Mouse (Mus musculus) heart, embryonic 10.5 days (tissue): ENCODE measurements around the gene Hist1h4b. TPM values are rescaled to one million over a fixed set of nuclear protein-coding genes. Genes with fewer than 3 reads are reported as not detected.
"Not testable (repeated sequence)": the region's sequence is repeated elsewhere in the genome, so short reads cannot be mapped to it uniquely, and the experiment has no call there.

Experiments
- DNase-seq: peaks from one replicate; pipeline ENCODE4 v3.0.0-alpha.2; 2017; ENCODE audit warnings: low spot score
- H3K27ac ChIP-seq: fragments of 300-500 bp; sonication (generic); 2 replicates; pipeline ENCODE4 v1.5.1; 2016; ENCODE audit warnings: mild to moderate bottlenecking
- H3K27me3 ChIP-seq: fragments of 300-500 bp; sonication (generic); 2 replicates; pipeline ENCODE4 v1.6.1; 2016; ENCODE audit warnings: mild to moderate bottlenecking; ENCODE audit not compliant: poor library complexity, insufficient read depth, severe bottlenecking
- H3K36me3 ChIP-seq: fragments of 300-500 bp; sonication (generic); 2 replicates; pipeline ENCODE4 v1.6.1; 2016; ENCODE audit warnings: mild to moderate bottlenecking, moderate library complexity
- H3K4me1 ChIP-seq: fragments of 300-500 bp; sonication (generic); 2 replicates; pipeline ENCODE4 v1.6.1; 2016; ENCODE audit warnings: mild to moderate bottlenecking
- H3K4me3 ChIP-seq: fragments of 300-500 bp; sonication (generic); 2 replicates; pipeline ENCODE4 v1.5.1; 2016; ENCODE audit warnings: mild to moderate bottlenecking, moderate library complexity
- H3K9me3 ChIP-seq: fragments of 300-500 bp; sonication (generic); 2 replicates; pipeline ENCODE4 v1.6.1; 2016; ENCODE audit warnings: mild to moderate bottlenecking, moderate library complexity
- WGBS: fragments of 180-500 bp; shearing (Covaris S2); methylation state at CpG from one replicate; pipeline ENCODE4 v1.1.7; 2016; 5-methylcytosine and 5-hydroxymethylcytosine counted together
- polyA plus RNA-seq: library from polyadenylated mRNA; unstranded; fragments of >200 nt; fragmentation: Nextera tagmentation; extraction: Ambion mirVana; gene quantifications from 2 replicates; pipeline ENCODE4 v1.2.1, GENCODE M21; 2016

Hist1h4b gene
- polyA plus RNA-seq, 1 experiment from 2014 or later: 4.4 TPM

GRCm38 (mm10) chr13:23743963-23744362, 12.8 kb upstream of the Hist1h4b start:
- Histone ChIP-seq H3K27me3 (no peaks in the 10 kb centered on the region), H3K4me1 (peaks cover 20% of the 10 kb centered on the region), H3K36me3 (no peaks in the 10 kb centered on the region), H3K4me3 (peak overlapping the region; percentile 60), H3K9me3 (no peaks in the 10 kb centered on the region), H3K27ac (peak overlapping the region; percentile 98; the same call in 1 of the 2 replicates)
- no peak for DNase-seq
- WGBS: 44% methylated on average over 4 of the region's 4 CpGs

DNA sequence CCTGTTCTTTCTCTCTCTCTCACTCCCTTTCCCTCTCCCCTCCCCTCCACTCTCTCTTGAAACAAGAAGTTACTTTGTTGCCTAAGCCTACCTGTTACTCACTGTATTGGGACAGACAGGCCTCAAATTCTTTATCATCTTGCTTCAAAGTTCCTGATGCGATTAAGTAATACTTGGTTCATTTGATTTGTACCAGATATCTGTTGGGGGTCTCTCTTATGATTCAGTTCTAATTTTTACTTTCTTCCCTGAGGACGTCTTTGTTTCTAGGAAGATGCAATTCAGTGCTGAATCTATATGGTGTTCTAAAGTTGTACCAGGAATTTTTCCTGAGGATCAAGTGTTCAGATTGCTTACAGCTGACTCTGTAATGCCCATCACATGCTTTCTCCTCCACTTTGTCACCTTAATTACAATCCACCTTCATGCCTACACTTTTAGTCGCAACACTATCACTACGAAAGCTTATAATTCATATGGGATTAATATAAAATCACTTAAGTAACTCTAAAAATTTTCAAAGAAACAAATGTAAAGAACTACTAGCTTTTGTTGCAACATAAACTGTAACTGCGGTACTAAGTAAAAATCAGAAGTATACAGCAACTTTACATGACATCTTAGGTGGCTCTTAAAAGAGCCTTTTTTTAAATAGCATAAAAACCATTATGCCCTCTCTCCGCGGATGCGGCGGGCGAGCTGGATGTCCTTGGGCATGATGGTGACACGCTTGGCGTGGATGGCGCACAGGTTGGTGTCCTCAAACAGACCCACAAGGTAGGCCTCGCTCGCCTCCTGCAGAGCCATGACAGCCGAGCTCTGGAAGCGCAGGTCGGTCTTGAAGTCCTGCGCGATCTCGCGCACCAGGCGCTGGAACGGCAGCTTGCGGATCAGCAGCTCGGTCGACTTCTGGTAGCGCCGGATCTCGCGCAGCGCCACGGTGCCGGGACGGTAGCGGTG, 12.1 kb upstream of the Hist1h4b start:
- H3K27me3 ChIP-seq: no peaks in the 10 kb centered on the region
- H3K4me3 ChIP-seq: peak overlapping the region; percentile 60
- no peaks in the 10 kb centered on the region for H3K9me3 ChIP-seq
- H3K27ac ChIP-seq: peak overlapping the region; percentile 98
- 3% methylated on average over 15 of the region's 36 CpGs for WGBS
- no peaks in the 10 kb centered on the region for H3K36me3 ChIP-seq
- H3K4me1 ChIP-seq: peaks cover 20% of the 10 kb centered on the region
- DNase-seq: no peak

- H3K4me3 ChIP-seq: peak within 1 kb of the TSS; percentile 60
Observed at GRCm38 (mm10) chr13:23745381-23746161, 11.2 kb upstream of the Hist1h4b start, which contains the start of gene Hist1h3c. Gene Hist1h3c (minus strand): TSS chr13:23745602.

GRCm38 (mm10) chr13:23746201-23747080, 10.4 kb upstream of the Hist1h4b start, which contains the start of gene Hist1h2bb:
Gene Hist1h2bb (plus strand): TSS chr13:23746734.
- WGBS: under 1% methylated on average over 45 of the region's 58 CpGs
- H3K4me3 ChIP-seq: peak within 1 kb of the TSS; percentile 60
- H3K36me3 ChIP-seq, H3K27me3 ChIP-seq, H3K9me3 ChIP-seq: not testable (repeated sequence)
- peak within 1 kb of the TSS; percentile 98 for H3K27ac ChIP-seq
- DNase-seq: peak; percentile 92
- H3K4me1 ChIP-seq: peaks cover 20% of the 10 kb centered on the region

More at GRCm38 (mm10) chr13:23745381-23746161, 11.2 kb upstream of the Hist1h4b start, which contains the start of gene Hist1h3c:
- peaks cover 20% of the 10 kb centered on the region for H3K4me1 ChIP-seq
- H3K27ac ChIP-seq: peak within 1 kb of the TSS; percentile 98
- DNase-seq: peak; percentile 93
- no peaks in the 10 kb centered on the region for H3K36me3 ChIP-seq
- WGBS: 2% methylated on average over 28 of the region's 28 CpGs
- H3K27me3 ChIP-seq: no peaks in the 10 kb centered on the region
- no peaks in the 10 kb centered on the region for H3K9me3 ChIP-seq

- Histone ChIP-seq H3K36me3 (no peaks in the 10 kb centered on the region), H3K27me3 (no peaks in the 10 kb centered on the region), H3K4me1 (peaks cover 14% of the 10 kb centered on the region), H3K27ac (peak overlapping the region; percentile 98), H3K9me3 (no peaks in the 10 kb centered on the region), H3K4me3 (peak overlapping the region; percentile 60)
- no peak for DNase-seq
- WGBS: 6% methylated on average over 13 of the region's 13 CpGs
Observed at GRCm38 (mm10) chr13:23747081-23747891, 9.5 kb upstream of the Hist1h4b start.

GRCm38 (mm10) chr13:23747892-23748288, 8.9 kb upstream of the Hist1h4b start:
- no peaks in the 10 kb centered on the region for H3K9me3 ChIP-seq
- DNase-seq: no peak
- no peaks in the 10 kb centered on the region for H3K36me3 ChIP-seq
- no peaks in the 10 kb centered on the region for H3K27me3 ChIP-seq
- H3K4me1 ChIP-seq: peaks cover 17% of the 10 kb centered on the region
- WGBS: 14% methylated on average over 4 of the region's 4 CpGs
- H3K4me3 ChIP-seq: peak overlapping the region; percentile 18; the same call in 1 of the 2 replicates
- peak overlapping the region; percentile 98 for H3K27ac ChIP-seq

DNA sequence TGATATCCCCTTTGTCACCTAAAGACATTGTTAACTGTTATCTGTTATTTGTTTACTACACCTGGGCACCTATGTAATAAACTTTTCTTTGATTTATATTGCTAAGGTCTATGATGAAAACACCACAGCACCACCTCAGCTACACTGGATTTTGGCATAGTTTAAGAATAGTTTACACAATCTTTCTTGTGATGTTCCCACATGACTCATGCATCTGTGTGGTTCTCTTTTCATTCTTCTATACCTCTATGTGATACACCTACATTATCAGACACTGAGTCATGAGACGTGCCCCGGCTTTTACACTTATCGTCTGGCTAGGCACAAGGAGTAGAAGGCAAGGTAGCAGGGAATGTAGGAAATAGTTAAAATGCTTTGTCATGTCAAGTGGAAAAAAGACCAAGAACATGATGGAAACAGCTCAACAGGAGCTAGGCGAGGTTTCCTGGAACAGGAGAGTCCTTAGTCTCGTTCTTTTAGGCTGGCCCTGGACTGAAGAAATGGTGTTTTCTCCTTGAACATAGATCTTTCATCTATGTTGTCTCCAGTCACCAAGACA, 7.2 kb upstream of the Hist1h4b start:
- no peak overlapping the region for H3K4me3 ChIP-seq
- 84% methylated on average over 5 of the region's 5 CpGs for WGBS
- H3K36me3 ChIP-seq: no peaks in the 10 kb centered on the region
- H3K9me3 ChIP-seq: no peaks in the 10 kb centered on the region
- peak overlapping the region; percentile 98 for H3K27ac ChIP-seq
- H3K4me1 ChIP-seq: peaks cover 16% of the 10 kb centered on the region
- DNase-seq: no peak
- no peaks in the 10 kb centered on the region for H3K27me3 ChIP-seq

DNA sequence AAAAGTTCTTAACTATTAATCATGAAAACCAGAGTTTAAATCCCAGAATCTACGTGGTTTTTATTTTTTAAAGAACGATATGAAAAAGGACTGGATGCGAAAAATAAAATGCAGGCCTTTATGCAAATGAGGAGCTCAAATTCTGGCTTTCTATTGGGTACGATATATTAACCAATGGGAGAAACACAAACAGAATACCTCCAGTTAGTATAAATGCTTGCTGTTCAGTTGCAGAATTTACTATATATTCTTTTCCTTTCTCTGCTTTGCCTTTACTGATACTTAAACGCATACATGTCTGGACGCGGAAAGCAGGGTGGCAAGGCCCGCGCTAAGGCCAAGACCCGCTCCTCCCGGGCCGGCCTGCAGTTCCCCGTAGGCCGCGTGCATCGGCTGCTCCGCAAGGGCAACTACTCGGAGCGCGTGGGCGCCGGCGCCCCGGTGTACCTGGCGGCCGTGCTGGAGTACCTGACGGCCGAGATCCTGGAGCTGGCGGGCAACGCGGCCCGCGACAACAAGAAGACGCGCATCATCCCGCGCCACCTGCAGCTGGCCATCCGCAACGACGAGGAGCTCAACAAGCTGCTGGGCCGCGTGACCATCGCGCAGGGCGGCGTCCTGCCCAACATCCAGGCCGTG, 5.9 kb upstream of the Hist1h4b start, which contains the start of gene Hist1h2ab:
TSS of gene Hist1h2ab (plus strand) at position 288 of the 639 bp plus-strand sequence.
- peaks cover 16% of the 10 kb centered on the region for H3K4me1 ChIP-seq
- peak within 1 kb of the TSS; percentile 55 for H3K4me3 ChIP-seq
- H3K36me3 ChIP-seq, H3K27me3 ChIP-seq, H3K9me3 ChIP-seq: not testable (repeated sequence)
- peak within 1 kb of the TSS; percentile 98 for H3K27ac ChIP-seq
- 3% methylated on average over 29 of the region's 47 CpGs for WGBS
- DNase-seq: peak; percentile 92

DNA sequence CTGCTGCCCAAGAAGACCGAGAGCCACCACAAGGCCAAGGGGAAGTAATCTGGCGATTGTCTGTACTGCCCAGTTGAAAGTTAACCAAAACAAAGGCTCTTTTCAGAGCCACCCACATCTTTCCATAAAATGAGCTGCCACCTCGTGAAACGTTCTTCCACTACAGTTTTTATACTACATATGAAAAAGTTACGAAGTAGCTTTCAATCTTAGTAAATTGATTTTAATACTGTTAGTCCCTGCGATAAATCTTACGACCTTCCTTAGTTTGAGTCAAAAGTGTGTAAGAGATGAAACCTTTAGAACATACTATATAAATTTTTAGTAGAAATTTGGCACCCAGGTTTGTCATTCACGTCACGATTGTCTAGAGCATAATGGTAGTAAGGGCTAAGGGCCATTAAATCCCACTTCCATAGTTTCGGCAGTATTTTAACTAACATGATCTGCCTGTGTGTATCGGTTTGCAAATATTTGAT, 5.3 kb upstream of the Hist1h4b start:
- no peak for DNase-seq
- Histone ChIP-seq H3K36me3 (no peaks in the 10 kb centered on the region), H3K27ac (peak overlapping the region; percentile 98), H3K4me3 (peak overlapping the region; percentile 55), H3K4me1 (peaks cover 16% of the 10 kb centered on the region), H3K27me3 (no peaks in the 10 kb centered on the region), H3K9me3 (no peaks in the 10 kb centered on the region)
- WGBS: 2% methylated on average over 11 of the region's 11 CpGs

DNA sequence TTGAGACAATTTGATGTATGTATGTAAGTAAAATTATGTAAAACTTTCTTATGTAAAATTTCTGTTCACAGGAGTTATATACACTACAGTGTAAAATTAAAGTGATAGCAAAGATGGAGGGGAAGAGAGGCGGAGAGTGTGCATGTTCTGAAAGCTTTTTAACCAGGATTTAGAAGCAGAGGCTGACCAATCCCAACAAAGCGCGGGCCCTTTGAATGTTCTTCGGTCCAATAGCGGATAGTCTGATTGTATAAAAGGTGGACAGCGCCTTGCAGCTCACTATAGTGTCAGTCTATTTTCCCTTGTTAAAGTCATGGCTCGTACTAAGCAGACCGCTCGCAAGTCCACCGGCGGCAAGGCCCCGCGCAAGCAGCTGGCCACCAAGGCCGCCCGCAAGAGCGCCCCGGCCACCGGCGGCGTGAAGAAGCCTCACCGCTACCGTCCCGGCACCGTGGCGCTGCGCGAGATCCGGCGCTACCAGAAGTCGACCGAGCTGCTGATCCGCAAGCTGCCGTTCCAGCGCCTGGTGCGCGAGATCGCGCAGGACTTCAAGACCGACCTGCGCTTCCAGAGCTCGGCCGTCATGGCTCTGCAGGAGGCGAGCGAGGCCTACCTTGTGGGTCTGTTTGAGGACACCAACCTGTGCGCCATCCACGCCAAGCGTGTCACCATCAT, 4.6 kb upstream of the Hist1h4b start, which contains the start of gene Hist1h3b:
TSS of gene Hist1h3b (plus strand) at position 201 of the 675 bp plus-strand sequence.
- not testable (repeated sequence) for H3K36me3 ChIP-seq, H3K9me3 ChIP-seq, H3K27me3 ChIP-seq
- peak within 1 kb of the TSS; percentile 55 for H3K4me3 ChIP-seq
- H3K27ac ChIP-seq: peak within 1 kb of the TSS; percentile 98
- WGBS: 2% methylated on average over 21 of the region's 47 CpGs
- peaks cover 15% of the 10 kb centered on the region for H3K4me1 ChIP-seq
- DNase-seq: peak; percentile 95
